Mouse (Mus musculus) CD4-positive helper T cell, adult 2 months (primary cell): ENCODE measurements at regions not wholly inside any gene's neighbourhood (a gene's known extent, or its start where the extent isn't known, plus 50 kb on each side); places are given as distances from the start of the nearest gene placed in this dataset.

Experiments
- DNase-seq: peaks from one replicate; pipeline ENCODE4 v3.0.0-alpha.2; 2012; ENCODE audit warnings: low read depth, missing footprints, low spot score

GRCm38 (mm10) chr3:61849317-61849716 is 483.6 kb upstream of the B430305J03Rik start:
- no peak for DNase-seq

DNA sequence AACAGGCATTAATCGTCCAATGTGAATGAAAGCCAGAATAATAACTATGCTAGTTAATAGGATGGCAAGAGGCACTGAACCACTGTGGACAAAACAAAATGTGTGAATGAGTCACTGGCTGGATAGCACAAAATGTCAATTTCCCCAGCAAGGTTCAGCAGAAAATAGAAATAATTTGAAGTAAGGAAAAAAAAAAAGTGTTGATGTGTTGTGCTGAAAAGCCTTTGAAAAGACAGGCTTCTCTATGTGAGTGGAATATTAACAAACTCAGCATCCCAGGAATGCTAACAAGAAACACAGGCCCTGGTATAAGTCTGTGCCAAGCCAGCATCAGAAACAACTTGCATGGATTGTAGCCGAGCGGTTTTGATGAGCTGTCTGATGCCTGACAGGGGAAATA is 481.0 kb upstream of the B430305J03Rik start:
- no peak for DNase-seq

DNA sequence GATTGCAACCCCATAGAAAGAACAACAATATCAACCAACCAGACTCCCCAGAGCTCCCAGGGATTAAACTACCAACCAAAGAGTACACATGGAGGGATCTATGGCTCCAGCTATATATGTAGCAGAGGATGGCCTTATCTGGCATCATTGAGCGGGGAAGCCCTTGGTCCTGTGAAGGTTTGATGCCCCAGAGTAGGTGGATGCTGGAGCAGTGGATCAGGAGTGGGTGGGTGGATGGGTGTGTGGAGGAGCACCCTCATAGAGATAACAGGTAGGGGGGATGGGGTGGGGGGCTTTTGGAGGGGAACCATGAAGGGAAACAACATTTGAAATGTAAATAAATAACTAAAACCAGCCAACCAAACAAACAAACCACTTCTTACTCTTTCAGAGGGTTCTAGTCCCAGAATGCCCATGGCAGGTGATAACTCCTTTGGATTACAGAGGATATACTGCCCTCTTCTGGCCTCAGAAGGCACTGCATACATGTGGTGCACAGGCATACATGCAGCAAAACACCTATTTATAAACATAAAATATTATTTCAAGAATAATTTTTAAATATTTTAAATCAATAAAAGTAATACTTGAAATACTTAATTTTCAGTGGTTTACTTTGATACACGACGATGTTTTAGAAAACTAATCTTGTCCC is 473.7 kb upstream of the B430305J03Rik start:
- DNase-seq: peak; percentile 19

DNA sequence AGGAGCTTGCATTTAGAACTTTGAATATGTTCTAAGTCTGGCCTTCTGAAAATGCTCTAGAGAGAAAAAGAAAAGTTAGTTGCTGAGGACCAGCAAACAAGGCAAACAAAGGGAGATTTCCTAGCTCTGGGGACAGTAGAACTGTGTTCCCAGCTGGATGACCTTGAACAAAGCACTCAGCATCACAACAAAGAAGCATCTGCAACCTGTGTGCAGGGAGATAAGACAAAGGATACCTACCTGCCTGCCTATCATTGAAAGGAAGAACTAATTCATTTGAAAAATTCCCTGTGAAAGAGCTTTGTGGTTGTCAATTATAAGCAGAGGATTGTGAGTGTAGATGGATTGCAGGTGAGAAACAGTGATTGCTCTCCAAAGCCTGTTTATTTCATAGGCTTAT is 451.1 kb upstream of the B430305J03Rik start:
- no peak for DNase-seq

- DNase-seq: no peak
Measured at GRCm38 (mm10) chr3:61796021-61796420, 430.3 kb upstream of the B430305J03Rik start.

- DNase-seq: no peak
Measured at GRCm38 (mm10) chr3:61790674-61791073, 424.9 kb upstream of the B430305J03Rik start.
